Mouse (Mus musculus): ENCODE data around the gene Ifitm2. TPM values are rescaled to one million over a fixed set of nuclear protein-coding genes. Genes with fewer than 3 reads are reported as not detected.

The Ifitm2 gene
- total RNA-seq, 2 experiments from 2014 or later = 130 TPM

DNA sequence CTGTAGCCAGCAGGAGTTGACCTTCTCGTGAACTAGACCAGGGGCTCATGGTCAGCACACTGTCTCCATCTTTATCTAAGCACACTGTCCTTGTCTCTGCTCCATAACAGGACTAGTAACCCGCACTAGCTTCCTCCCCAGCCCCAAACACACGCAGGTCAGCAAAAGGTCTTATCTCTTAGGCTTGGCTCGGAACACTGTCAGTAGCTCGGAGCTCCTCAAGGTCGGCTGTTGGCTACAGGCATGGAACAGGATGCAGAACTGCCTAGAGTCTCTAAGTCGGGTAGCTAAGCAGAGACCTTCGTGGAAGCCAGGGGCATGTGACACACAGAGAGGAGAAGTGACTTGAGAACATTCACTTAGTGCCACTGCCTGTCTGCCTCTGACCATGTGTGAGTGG is 7.6 kb downstream of the Ifitm2 start:
- no peak for DNase-seq
- intact Hi-C loops (cut with DNase I) = no loop called here

- intact Hi-C loops (cut with DNase I) = no loop called here
- DNase-seq = peak in 1 of 2 experiments; percentile 25
Measured at GRCm38 (mm10) chr7:140946980-140947379, 8.8 kb downstream of the Ifitm2 start.

DNA sequence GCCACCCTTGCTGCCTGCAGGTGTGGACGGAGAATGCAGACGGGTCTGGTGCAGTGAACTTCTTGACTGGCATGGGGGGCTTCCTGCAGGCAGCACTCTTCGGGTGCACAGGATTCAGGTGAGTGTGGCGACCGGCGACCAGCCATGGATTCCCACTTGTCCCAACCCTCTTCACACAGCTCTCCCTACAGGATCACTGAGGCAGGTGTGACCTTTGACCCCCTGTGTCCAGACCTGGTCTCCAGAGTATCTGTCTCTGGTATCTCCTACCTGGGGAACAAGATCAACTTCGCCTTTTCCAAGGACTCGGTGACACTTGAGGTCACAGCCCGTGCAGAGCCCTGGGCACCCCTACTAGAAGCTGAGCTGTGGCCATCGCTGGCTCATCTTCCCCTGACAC is 9.5 kb downstream of the Ifitm2 start:
- DNase-seq = no peak
- intact Hi-C loops (cut with DNase I) = no loop called here

GRCm38 (mm10) chr7:140945247-140945646 is 10.5 kb downstream of the Ifitm2 start:
- intact Hi-C loops (cut with DNase I) = no loop called here
- DNase-seq = no peak

- intact Hi-C loops (cut with DNase I) = no loop called here
- DNase-seq = no peak
Measured at GRCm38 (mm10) chr7:140944236-140944635, 11.6 kb downstream of the Ifitm2 start.

DNA sequence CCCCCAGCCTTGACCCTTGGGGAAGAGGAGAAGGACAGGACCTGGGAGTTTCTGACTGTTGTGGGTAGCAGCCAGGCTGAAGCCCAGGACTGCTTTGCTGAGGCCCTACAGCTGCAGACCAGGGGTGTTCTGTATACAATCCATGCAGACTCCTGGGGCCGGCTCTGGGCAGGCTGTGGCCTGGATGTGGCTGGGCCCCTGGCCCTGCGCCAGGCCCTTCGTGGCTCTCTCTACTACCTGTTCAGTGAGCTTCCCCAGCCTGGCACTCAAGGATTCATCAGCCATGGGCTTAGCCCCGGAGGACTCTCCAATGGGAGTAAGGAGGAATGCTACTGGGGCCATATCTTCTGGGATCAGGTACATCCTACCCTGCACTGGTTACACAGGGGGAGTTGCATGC is 12.4 kb downstream of the Ifitm2 start:
- no peak for DNase-seq
- intact Hi-C loops (cut with DNase I) = no loop called here

- intact Hi-C loops (cut with DNase I) = no loop called here
- DNase-seq = no peak
Measured at GRCm38 (mm10) chr7:140942811-140943210, 13.0 kb downstream of the Ifitm2 start.

DNA sequence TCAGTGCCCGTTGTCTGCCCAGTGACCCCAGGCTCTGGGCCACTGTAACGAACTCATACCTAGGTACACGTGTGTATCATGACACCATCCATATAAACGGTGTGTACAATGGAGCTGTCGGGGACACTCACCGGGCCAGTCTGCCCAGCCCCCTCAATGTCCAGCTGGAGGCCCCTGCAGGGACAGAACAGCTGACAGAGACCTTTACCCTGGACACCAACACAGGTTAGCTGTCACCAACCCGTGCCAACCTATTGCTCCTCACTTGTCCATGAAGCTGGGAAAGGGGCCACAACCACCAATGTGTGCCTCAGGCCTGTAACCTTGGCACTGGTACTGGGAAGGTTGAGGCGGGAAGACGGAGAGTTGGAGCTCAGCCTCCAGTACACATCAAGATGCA is 13.4 kb downstream of the Ifitm2 start:
- intact Hi-C loops (cut with DNase I) = no loop called here
- no peak for DNase-seq

DNA sequence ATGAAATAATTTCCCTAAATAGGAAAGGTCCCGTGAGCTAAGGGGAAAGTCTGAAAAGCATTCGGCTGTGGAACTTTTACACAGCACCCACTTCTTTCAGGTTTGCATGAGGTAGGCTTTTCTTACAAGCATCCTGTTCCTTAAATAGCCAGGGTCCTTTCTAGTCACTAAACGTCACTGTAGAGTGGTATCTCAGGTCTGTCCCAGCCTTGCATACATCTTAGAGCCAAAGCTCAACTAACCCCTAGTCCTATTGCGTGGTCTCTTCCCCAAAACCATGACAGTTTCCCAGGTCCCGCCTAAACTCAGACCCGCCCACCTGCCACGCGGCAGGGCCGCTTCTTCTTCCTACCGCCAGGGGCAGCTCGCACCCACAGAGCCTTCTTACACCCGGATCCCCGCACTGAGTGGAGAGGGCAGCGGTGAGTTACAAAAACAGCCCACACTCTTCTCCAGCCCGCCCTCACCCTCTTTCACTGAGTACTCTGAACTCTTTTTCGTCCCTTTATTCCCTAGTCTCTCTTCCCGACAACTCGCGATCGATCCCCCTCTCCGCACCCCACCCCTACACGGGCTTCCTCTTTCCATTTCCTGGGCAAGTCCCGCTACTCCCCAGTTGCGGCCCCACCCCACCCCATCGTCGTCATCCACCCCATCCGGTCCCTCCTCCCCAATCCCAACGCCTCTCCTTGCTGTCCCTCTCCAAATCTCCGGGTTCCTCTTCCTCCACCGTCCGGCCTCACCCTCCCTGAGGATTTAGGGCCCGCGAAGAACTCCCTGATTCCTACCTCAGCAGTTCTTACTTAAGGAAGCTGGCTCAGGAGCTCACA is 14.3 kb downstream of the Ifitm2 start, which contains the start of gene Pgghg:
Gene Pgghg (plus strand): TSS at position 170 of the 830 bp plus-strand sequence.
- DNase-seq = peak; percentile 87
- intact Hi-C loops (cut with DNase I) = loop anchor here (1.0 to 2.0 kb wide), 3 partner anchors 13 to 107 kb away; partner anchors contain the start of genes Bet1l, Gm45717, Gm45785 and Ifitm2

DNA sequence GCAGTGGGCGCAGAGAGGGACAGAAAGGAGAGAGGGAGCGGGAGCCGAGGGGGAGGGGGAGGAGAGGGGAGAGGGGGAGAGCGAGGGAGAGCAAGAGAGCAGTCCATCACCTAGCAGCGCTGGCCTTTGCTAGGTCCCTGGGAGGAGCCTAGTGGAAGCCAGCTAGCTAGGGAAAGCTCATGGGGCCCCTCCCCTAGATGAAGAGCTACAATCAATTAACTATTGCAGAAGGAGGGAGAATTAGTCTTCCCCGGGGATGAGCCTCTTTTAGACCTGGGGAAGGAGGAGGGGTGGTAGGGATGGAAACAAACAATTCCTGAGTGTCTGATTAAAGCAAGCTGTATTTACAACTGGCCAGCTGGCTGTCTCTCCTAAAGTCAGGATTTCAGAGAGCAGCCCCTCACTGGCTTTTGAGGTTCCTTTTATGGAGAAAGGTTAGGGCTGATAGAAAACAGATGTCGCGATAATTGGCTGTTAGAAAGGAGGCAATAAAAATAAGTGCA is 16.1 kb downstream of the Ifitm2 start:
- DNase-seq = peak in 1 of 2 experiments; percentile 28

GRCm38 (mm10) chr7:140938896-140939295 is 16.9 kb downstream of the Ifitm2 start:
- intact Hi-C loops (cut with DNase I) = loop anchor here (2.0 kb wide), 1 partner anchor 30 kb away; no protein-coding TSS in a partner anchor
- no peak for DNase-seq

More for the DNA sequence above, 16.1 kb downstream of the Ifitm2 start:
- intact Hi-C loops (cut with DNase I) = loop anchor here (2.0 kb wide), 3 partner anchors 15 to 83 kb away; partner anchors contain the start of genes Bet1l, Gm45717, Gm45785 and Ifitm2

- intact Hi-C loops (cut with DNase I) = loop anchor here (2.0 kb wide), 1 partner anchor 30 kb away; no protein-coding TSS in a partner anchor
- DNase-seq = no peak
Measured at GRCm38 (mm10) chr7:140938436-140938835, 17.4 kb downstream of the Ifitm2 start.

- intact Hi-C loops (cut with DNase I) = no loop called here
- no peak for DNase-seq
Measured at GRCm38 (mm10) chr7:140927181-140927580, 28.6 kb downstream of the Ifitm2 start.

- intact Hi-C loops (cut with DNase I) = no loop called here
- DNase-seq = no peak
Measured at GRCm38 (mm10) chr7:140923070-140923775, 32.6 kb downstream of the Ifitm2 start.

DNA sequence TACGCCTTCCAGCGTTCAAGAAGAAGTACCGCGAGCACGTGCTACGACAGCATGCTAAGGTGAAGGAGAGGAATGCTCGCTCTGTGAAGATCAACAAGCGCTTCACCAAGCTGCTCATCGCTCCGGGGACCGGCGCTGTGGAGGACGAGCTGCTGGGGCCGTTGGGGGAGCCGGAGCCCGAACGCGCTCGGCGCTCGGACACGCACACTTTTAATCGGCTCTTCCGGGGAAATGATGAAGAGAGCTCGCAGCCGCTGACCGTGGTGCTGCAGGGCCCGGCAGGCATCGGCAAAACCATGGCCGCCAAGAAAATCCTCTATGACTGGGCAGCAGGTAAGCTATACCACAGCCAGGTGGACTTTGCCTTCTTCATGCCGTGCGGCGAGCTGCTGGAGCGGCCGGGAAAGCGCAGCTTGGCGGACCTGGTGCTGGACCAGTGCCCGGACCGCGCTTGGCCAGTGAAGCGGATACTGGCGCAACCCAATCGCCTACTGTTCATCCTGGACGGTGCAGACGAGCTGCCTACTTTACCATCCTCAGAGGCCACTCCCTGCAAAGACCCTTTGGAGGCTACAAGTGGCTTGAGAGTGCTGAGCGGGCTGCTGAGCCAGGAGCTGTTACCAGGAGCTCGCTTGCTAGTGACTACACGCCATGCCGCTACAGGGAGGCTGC is 33.3 kb downstream of the Ifitm2 start:
- intact Hi-C loops (cut with DNase I) = no loop called here
- DNase-seq = peak; percentile 62 to 64

DNA sequence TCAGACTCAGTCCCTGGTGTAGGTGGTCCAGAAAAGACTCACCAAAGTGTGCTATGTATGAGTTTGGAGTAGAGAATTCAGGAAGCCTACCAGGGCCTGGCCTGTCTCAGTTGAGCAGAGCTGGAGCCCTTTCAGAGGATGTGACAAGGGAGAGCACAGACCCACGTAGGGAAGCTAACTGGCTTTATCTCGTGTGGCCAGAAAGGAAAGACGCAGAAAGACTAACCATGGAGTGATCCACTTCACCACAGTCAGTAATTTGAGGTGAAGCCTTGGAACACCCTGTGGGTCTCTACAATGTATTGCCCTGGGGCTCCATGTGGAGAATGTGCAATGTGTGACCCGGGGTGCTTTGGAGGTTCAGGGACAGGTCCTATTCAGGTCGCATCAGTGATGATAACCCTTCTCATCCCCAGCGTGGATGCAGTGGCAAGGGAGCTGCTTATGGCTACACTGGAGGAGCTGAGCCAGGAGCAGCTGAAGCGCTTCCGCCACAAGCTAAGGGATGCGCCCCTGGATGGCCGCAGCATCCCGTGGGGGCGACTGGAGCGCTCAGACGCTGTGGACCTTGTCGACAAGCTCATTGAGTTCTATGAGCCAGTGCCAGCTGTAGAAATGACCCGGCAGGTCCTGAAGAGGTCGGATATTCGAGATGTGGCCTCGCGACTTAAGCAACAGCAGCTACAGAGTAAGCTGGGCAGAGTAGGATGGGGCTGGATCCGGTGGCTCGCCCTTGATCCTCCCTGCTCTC is 34.4 kb downstream of the Ifitm2 start:
- no peak for DNase-seq
- intact Hi-C loops (cut with DNase I) = no loop called here

GRCm38 (mm10) chr7:140920418-140921029 is 35.3 kb downstream of the Ifitm2 start, which contains the start of gene Nlrp6:
Gene Nlrp6, plus strand, starts transcription at chr7:140920902.
- intact Hi-C loops (cut with DNase I) = no loop called here

GRCm38 (mm10) chr7:140919911-140920310 is 35.9 kb downstream of the Ifitm2 start:
- intact Hi-C loops (cut with DNase I) = no loop called here
- no peak for DNase-seq

More at GRCm38 (mm10) chr7:140920418-140921029, 35.3 kb downstream of the Ifitm2 start, which contains the start of gene Nlrp6:
- DNase-seq = no peak

DNA sequence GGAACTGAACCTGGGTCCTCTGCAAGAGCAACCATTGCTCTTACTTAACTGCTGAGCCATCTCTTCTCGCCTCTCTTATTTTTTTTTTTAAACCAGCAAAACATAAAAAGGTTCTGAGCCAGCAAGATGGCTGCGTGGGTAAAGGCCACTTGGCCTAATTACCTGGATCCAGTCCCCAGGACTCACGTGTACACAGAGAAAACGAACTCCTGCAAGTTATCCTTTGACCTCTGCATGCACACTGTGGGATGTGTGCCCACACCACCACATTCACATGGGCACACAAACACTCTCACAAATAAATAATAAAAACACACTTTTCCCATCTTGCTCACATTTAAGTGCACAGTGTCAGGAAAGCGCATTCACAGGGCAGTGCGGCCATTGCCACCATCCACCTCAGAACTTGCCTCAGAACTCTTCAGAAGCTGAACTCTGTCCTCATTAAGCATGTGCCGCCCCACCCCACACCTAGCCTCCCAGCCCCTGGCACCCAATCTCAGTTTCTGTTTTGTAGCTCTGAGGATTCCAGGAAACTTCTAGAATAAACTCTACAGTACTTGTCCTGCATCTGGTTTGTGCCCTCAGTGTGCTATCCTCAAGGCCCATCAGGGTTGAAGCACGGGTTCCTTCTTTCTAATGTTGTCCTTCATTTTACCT is 41.6 kb downstream of the Ifitm2 start:
- intact Hi-C loops (cut with DNase I) = no loop called here

More for the DNA sequence above, 41.6 kb downstream of the Ifitm2 start:
- DNase-seq = no peak
